Mouse (Mus musculus) left cerebral cortex, adult 11 months (tissue): ENCODE measurements at regions not wholly inside any gene's neighbourhood (a gene's known extent, or its start where the extent isn't known, plus 50 kb on each side); places are given as distances from the start of the nearest gene placed in this dataset.

ENCODE experiments used
- DNase-seq: peaks from one replicate; pipeline ENCODE4 v3.0.0; 2022; ENCODE audit warnings: low spot score

DNA sequence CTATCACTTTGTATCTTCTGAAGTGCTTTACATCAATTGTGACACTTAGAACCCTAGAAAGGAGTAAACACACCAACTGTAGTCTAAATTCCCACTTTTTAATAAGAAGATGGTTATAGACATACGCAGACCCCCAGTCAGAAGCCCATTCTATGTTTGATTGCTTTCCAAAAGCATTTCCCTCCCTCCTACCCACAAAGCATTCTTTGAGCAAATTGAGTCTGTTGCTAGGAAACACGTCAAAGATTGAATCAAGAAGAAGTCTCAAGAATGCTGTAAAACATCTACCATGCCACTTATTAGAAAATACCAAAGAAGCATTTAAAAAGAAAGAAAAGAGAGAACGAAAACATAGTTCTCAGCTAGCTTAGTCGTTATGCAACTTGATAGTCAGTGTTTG lies 352.3 kb upstream of the Lrp1b start:
- DNase-seq: no peak

DNA sequence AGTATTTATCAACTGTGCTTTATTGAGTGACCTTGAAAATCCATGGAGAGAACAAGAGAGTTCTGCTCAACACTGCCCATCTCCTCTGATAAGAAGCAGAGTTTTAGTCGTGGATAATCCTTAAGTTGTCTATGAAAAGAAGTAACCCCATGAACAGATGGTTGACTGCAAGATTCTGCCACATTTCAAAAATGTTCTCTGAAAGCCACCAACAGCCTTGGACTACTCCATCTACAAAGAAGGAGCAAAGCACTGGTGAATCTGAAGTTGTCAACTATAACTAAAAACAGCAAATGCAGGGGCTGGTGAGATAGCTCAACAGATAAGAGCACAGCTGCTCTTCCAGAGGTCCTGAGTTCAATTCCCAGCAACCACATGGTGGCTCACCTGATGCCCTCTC lies 337.6 kb upstream of the Lrp1b start:
- peak; percentile 32 for DNase-seq

DNA sequence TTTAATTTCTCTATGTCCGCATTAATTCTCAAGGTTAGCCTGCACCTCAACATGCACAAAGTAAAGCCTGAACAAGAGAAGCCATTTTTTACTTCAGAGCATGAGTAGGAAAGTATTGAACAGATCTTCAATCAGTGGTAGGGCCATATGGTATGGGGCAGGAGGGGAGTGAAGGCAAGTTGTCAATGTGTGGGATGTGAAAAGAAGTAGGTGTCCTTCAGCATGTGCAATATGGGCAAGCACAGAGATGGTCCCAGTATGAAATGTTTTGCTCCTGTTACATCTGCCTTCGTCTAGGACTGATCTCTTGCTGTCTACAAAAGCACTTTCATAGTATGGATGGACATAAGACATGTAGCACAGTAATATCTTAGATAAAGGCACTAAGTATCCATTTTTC lies 315.3 kb upstream of the Lrp1b start:
- DNase-seq: no peak
